Mouse (Mus musculus) neural tube, embryonic 12.5 days (tissue): ENCODE results near the gene Ryr3. TPM values are rescaled to one million over a fixed set of nuclear protein-coding genes. Genes with fewer than 3 reads are reported as not detected.

ENCODE experiments used
- ATAC-seq: fragments of 200-750 bp; cut with Nextera tagmentation; 2 replicates; pipeline ENCODE4 v1.8.0; 2017; ENCODE audit warnings: low read depth, mild to moderate bottlenecking, moderate TSS enrichment, moderate library complexity; ENCODE audit not compliant: low FRiP score
- H3K27ac ChIP-seq: fragments of 300-500 bp; sonication (generic); 2 replicates; pipeline ENCODE4 v1.5.1; 2016
- H3K27me3 ChIP-seq: fragments of 300-500 bp; sonication (generic); replicated peaks from 2 replicates; pipeline ENCODE4 v1.6.1; 2016; ENCODE audit warnings: mild to moderate bottlenecking
- H3K36me3 ChIP-seq: fragments of 300-500 bp; sonication (generic); 2 replicates; pipeline ENCODE4 v1.6.1; 2016; ENCODE audit warnings: mild to moderate bottlenecking
- H3K4me1 ChIP-seq: fragments of 300-500 bp; sonication (generic); 2 replicates; pipeline ENCODE4 v1.6.1; 2016
- H3K4me2 ChIP-seq: fragments of 300-500 bp; sonication (generic); replicated peaks from 2 replicates; pipeline ENCODE4 v1.6.1; 2016; ENCODE audit warnings: mild to moderate bottlenecking
- H3K4me3 ChIP-seq: fragments of 300-500 bp; sonication (generic); 2 replicates; pipeline ENCODE4 v1.5.1; 2016
- H3K9ac ChIP-seq: fragments of 300-500 bp; sonication (generic); 2 replicates; pipeline ENCODE4 v1.6.1; 2016; ENCODE audit warnings: mild to moderate bottlenecking
- H3K9me3 ChIP-seq: fragments of 300-500 bp; sonication (generic); 2 replicates; pipeline ENCODE4 v1.6.1; 2016; ENCODE audit warnings: mild to moderate bottlenecking
- WGBS: fragments of 180-500 bp; shearing (Covaris S2); methylation state at CpG from one replicate; pipeline ENCODE4 v1.1.7; 2016; 5-methylcytosine and 5-hydroxymethylcytosine counted together
- microRNA-seq: library from miRNA; unstranded; fragments of <30 nt; microRNA quantifications from one replicate; pipeline ENCODE4, GENCODE M21; 2017
- polyA plus RNA-seq: library from polyadenylated mRNA; unstranded; fragments of >200 nt; fragmentation: Nextera tagmentation; extraction: Ambion mirVana; gene quantifications from 2 replicates; pipeline ENCODE4 v1.2.1, GENCODE M21; 2016

Ryr3 gene
- polyA plus RNA-seq, 1 experiment from 2014 or later: 0.95 TPM

DNA sequence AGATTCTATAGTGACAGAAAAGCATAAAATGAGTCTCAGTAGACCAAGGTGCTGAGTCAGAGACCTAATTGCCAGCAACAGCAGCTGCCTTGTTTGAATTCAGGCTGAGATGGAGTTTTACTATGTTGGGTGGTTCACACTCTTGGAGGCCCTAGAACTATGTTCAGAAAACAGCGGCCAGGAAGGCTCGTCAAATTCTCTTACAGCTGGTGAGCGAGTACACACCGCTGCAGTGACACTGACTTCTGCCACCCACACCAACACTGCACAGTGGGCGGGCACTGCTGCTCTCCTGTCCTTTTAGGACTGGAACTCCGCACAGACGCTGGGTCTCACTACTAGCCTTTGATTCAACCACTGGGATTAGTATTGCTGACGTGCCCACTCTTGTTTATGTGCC, 614.4 kb downstream of the Ryr3 start:
- Histone ChIP-seq H3K9me3 (no peaks in the 10 kb centered on the region), H3K27me3 (no peaks in the 10 kb centered on the region), H3K27ac (no peak overlapping the region), H3K4me3 (no peak overlapping the region), H3K36me3 (no peaks in the 10 kb centered on the region), H3K4me2 (no peak overlapping the region), H3K9ac (no peak overlapping the region), H3K4me1 (no peaks in the 10 kb centered on the region; the same call in 1 of the 2 replicates)
- no peak for ATAC-seq
- 80% methylated on average over 8 of the region's 8 CpGs for WGBS

DNA sequence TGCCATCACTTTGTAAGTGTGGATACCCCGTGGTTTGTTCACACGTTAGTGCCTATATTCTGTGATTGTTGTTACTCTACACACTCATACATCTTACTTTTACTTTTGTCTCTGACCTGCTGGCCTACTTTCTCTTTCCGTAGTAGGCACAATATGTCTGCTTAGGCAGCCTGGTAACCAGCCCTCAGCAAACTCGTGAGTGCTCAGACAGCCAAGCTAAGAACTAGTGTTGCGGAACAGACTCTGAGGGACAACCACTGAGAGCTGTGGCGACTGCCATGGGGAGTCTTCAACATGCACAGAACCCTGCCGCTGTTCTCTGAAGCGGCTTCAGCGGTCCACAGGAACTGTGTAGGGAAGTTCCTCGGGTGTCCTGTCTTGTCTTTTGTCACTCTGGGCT, 616.7 kb downstream of the Ryr3 start:
- Histone ChIP-seq H3K9ac (no peak overlapping the region), H3K4me3 (no peak overlapping the region), H3K4me2 (no peak overlapping the region), H3K27me3 (no peaks in the 10 kb centered on the region), H3K4me1 (no peaks in the 10 kb centered on the region; the same call in 1 of the 2 replicates), H3K36me3 (no peaks in the 10 kb centered on the region), H3K9me3 (no peaks in the 10 kb centered on the region), H3K27ac (no peak overlapping the region)
- no peak for ATAC-seq
- 70% methylated on average over 10 of the region's 10 CpGs for WGBS

DNA sequence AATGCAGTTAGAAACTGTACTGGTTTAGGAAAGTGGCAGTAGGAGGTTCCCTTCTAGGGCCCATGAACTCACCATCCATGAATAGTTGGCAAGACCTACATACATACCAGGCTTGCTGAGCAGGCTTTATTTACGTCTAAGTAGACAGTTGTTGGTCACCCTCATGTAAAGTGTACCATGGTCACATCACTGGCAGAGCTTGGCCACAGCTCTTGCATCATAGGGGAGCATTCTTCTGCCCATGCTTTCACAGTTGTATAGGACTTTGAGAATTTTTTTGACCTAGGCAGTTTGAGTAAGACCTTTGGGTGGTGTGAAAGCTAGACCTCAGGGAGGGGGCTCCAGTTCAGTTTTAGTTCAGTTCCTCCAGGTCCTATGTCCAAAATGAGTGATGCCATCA, 619.8 kb downstream of the Ryr3 start:
- 93% methylated on average over 1 of the region's 1 CpGs for WGBS
- Histone ChIP-seq H3K36me3 (no peaks in the 10 kb centered on the region), H3K27ac (no peak overlapping the region), H3K4me2 (no peak overlapping the region), H3K9ac (no peak overlapping the region), H3K27me3 (no peaks in the 10 kb centered on the region), H3K9me3 (no peaks in the 10 kb centered on the region), H3K4me3 (no peak overlapping the region), H3K4me1 (no peaks in the 10 kb centered on the region)
- no peak for ATAC-seq

DNA sequence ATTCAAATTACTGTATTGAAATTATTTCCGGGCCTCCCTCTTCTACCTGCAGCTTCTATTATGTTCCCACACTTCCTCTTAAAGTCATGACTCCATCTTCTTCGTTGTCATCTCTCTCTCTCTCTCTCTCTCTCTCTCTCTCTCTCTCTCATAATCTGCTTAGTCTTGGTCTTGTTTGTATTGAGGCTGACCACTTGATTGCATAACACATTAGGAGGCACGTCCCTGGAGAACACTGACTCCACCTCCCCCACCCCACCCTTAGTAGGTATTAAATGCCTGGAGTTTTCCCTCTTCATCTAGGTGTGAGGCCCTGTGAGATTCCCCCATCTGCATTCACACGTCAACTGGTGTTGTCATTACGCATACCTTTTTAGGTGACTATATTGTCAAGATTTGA, 620.5 kb downstream of the Ryr3 start:
- no peak overlapping the region for H3K9ac ChIP-seq
- no peak overlapping the region for H3K27ac ChIP-seq
- peaks cover 2% of the 10 kb centered on the region; the same call in 1 of the 2 replicates for H3K4me1 ChIP-seq
- no peak overlapping the region for H3K4me3 ChIP-seq
- no peaks in the 10 kb centered on the region for H3K9me3 ChIP-seq
- H3K4me2 ChIP-seq: no peak overlapping the region
- WGBS: 88% methylated on average over 5 of the region's 5 CpGs
- no peak for ATAC-seq
- no peaks in the 10 kb centered on the region for H3K36me3 ChIP-seq
- H3K27me3 ChIP-seq: no peaks in the 10 kb centered on the region

DNA sequence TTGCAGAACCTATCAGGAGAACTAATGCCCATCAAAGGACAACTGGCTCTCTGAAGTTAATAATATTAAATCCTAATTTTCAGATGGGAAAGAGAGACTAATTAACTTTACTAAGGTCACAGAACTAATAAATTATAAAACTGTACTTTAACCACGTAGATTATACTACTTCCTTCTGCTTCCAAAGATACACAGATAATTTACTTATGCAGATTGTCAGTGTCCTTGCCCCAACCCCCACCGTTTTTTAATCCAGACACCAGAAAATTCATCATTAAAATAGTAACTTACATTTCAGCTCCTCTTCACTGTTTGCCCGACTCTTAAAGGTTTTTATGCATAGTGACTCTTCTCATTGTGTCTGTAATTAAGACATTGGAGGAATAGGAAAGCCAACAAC, 621.1 kb downstream of the Ryr3 start:
- H3K4me1 ChIP-seq: peaks cover 4% of the 10 kb centered on the region; the same call in 1 of the 2 replicates
- no peak overlapping the region for H3K9ac ChIP-seq
- no peaks in the 10 kb centered on the region for H3K36me3 ChIP-seq
- H3K27me3 ChIP-seq: no peaks in the 10 kb centered on the region
- ATAC-seq: no peak
- H3K4me2 ChIP-seq: no peak overlapping the region
- no peak overlapping the region for H3K27ac ChIP-seq
- no peak overlapping the region for H3K4me3 ChIP-seq
- WGBS: 84% methylated on average over 3 of the region's 3 CpGs
- H3K9me3 ChIP-seq: no peaks in the 10 kb centered on the region

DNA sequence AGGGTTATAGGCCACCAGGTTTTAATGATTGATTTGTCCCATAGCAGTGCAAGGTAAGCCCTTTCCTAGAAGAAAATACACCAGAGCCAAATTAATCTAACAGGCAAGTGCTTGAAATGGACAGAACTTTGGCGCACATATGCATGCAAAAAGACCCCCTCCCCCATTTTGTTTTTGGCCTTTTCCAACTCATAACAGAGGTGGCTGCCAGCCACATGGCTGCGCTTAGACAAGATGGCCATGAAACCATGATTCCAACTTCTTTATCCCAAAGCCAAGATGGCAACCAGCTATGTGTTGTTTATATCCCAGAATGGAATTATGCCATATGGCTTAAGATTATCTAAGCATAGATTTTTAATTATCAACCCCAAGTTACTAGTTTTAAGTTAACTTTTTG, 623.1 kb downstream of the Ryr3 start:
- no peak overlapping the region for H3K27ac ChIP-seq
- no peaks in the 10 kb centered on the region for H3K9me3 ChIP-seq
- 92% methylated on average over 2 of the region's 2 CpGs for WGBS
- no peak overlapping the region for H3K4me3 ChIP-seq
- H3K36me3 ChIP-seq: no peaks in the 10 kb centered on the region
- H3K4me2 ChIP-seq: no peak overlapping the region
- no peak for ATAC-seq
- H3K27me3 ChIP-seq: no peaks in the 10 kb centered on the region
- H3K9ac ChIP-seq: no peak overlapping the region
- peaks cover 4% of the 10 kb centered on the region; the same call in 1 of the 2 replicates for H3K4me1 ChIP-seq

DNA sequence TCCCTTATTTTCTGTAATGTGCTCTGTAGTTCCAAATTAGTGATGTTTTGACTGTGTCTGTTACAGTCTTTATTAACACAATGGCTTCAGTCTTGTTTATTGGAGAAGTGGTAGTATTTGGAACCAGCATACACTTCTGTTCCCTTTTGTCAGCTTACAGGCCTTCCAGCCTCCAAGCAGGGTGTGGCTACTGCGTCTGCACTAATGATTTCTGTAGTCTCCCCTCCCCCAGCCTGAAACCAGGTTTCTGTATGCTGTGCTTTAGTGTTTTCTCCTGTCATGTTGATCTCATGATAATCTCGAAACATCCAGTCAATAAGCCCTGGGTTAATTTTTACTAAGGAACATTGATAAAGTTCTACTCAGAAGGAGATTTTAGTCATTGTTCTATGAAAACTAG, 623.6 kb downstream of the Ryr3 start:
- Histone ChIP-seq H3K4me3 (no peak overlapping the region), H3K9me3 (no peaks in the 10 kb centered on the region), H3K27ac (no peak overlapping the region), H3K4me1 (peaks cover 4% of the 10 kb centered on the region; the same call in 1 of the 2 replicates), H3K4me2 (no peak overlapping the region), H3K36me3 (no peaks in the 10 kb centered on the region), H3K9ac (no peak overlapping the region), H3K27me3 (no peaks in the 10 kb centered on the region)
- 77% methylated on average over 2 of the region's 2 CpGs for WGBS
- ATAC-seq: no peak

DNA sequence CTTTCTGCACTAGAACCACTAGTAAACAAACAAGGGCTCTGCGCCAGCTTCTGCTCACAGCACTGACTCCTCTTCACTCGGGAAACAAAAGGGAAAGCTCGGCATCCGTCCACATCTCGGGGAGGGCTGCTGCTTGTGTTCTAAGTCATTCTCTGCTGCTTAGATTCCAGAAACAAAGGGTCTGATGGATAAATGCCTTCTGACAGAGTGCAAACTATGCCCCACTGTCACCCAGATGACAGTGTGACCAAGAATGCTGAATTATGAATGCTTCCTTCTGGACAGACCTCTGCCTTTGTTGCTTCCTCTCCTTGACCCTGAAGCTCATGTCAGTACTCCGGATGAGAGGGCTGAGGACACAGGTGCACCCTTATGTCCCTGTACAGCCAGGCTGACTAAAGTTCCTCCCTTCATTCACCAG, 625.4 kb downstream of the Ryr3 start:
- WGBS: 33% methylated on average over 6 of the region's 6 CpGs

DNA sequence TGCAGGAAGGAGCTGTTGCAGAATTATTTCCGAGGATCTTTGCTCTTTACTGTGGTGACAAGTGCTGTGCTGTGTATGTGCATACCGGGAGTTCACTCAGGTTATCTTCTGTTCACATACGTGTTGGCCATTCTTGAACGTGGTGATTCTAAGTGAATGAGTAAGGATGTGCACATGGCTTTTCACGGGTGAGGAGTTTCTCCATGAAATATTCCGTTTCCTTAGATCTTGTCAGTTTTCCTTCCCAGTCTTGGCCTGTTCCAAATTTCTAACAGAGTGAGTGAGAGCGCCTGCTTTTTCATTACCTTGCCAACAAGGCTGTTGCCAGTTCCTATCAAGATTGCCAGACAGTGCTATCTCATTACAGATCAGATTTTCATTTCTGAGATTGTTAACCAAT, 625.9 kb downstream of the Ryr3 start:
- Histone ChIP-seq H3K36me3 (no peaks in the 10 kb centered on the region), H3K4me2 (no peak overlapping the region), H3K27ac (no peak overlapping the region), H3K27me3 (no peaks in the 10 kb centered on the region), H3K9me3 (no peaks in the 10 kb centered on the region), H3K4me3 (no peak overlapping the region), H3K9ac (no peak overlapping the region), H3K4me1 (peaks cover 4% of the 10 kb centered on the region; the same call in 1 of the 2 replicates)
- WGBS: 87% methylated on average over 7 of the region's 7 CpGs
- ATAC-seq: no peak

More for the DNA sequence above, 625.4 kb downstream of the Ryr3 start:
- 0 out of 2 replicates have a peak, but pooled peaks have one; percentile 37 for ATAC-seq
- no peak overlapping the region for H3K27ac ChIP-seq
- peaks cover 4% of the 10 kb centered on the region; the same call in 1 of the 2 replicates for H3K4me1 ChIP-seq
- H3K4me2 ChIP-seq: no peak overlapping the region; the same call in 1 of the 2 replicates
- no peak overlapping the region for H3K4me3 ChIP-seq
- no peaks in the 10 kb centered on the region for H3K27me3 ChIP-seq
- H3K9me3 ChIP-seq: no peaks in the 10 kb centered on the region
- no peaks in the 10 kb centered on the region for H3K36me3 ChIP-seq
- H3K9ac ChIP-seq: no peak overlapping the region

Small RNA genes lying within 50 kb of the gene (microRNA-seq; reads per million reads assigned to microRNA genes)
- not detected for gene Gm44374

Other genes with a start within 250 kb of the Ryr3 start
- not detected in 2 replicates for gene Tmco5b, start 68.6 kb upstream of the Ryr3 start, polyA plus RNA-seq
- 2.6 and 3.1 TPM in 2 replicates for gene Fmn1, start 110.6 kb upstream of the Ryr3 start, polyA plus RNA-seq